ENCODE assay signal across 8 mouse cellular contexts in the genomic region with DNA sequence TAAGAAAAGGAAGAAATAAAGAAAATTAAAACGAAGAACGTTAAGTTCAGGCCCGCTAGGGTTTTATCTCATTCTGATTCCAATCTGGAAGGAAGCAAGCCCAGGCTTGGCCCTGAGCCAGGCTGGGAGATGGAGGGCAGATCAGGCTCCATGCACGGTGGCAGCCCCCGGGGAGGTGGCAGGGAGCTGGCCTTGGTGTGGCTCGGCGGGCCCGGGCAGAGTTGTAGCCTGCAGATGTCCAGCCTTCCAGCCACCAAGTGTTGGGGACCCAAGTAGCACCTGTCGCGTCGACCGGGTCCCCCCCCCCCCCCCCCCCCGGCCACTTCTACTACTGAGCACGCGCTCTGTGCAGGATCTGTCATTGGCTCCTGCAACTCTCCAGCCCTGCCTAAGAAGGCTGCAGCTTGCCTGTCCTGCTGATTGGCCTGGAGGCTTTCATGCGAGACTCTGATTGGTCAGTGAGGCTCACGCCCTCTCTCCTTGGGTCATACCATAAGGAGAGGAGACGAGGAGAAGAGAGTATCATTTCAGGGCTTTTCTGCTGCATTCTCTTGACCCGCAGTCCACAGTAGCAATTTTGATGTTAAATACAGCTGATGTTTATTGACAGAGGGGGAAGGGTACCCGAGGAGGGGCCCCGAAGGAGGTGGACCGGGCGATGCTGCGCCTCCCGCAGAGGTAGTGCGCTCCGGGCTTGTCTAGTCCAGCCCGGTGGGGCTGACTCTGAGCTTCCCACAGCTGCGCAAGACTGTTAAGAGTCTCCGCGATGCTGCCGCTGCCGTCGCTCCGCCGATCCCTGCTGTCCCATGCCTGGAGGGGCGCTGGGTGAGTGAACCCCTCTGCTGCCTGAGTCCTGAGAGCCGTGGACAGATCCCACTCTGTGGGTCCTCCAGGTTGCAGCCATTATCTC. TPM values are rescaled to one million over a fixed set of nuclear protein-coding genes. Genes with fewer than 3 reads are reported as not detected.
DNase-seq lines count a peak whose midpoint lies in the region; ATAC-seq and TF ChIP-seq lines count a peak whose summit lies in the region.

A gene (plus strand): TSS at position 494 of the 910 bp plus-strand sequence.

- ATAC-seq in activated CD4-positive, CD25-positive, alpha-beta regulatory T cell, adult 4 months = peak; percentile 100

- H3K36me3 ChIP-seq in megakaryocyte, embryonic 14.5 days (replicated peaks; ENCODE audit: low read length) = no peaks in the 10 kb centered on the region

- peaks cover 2% of the 10 kb centered on the region; the same call in 1 of the 2 replicates for H3K4me1 ChIP-seq in cortical plate, adult 2 months (ENCODE audit: control insufficient read depth, insufficient read depth, low read length)
- peaks cover 37% of the 10 kb centered on the region for H3K4me1 ChIP-seq in megakaryocyte, embryonic 14.5 days

- TF ChIP-seq CTCF in cortical plate, adult 2 months (IDR thresholded peaks at IDR 0.05; ENCODE audit: extremely low read depth, insufficient read depth, low read length) = no peak

- peak within 1 kb of the TSS; percentile 97 for H3K27ac ChIP-seq in cortical plate, adult 2 months (ENCODE audit: insufficient read depth, low read length)

- peak; percentile 84 to 88 for DNase-seq in gastrocnemius, adult 8-10 months (ENCODE audit: low spot score in 2 of 2)
- DNase-seq in hindlimb bud, embryonic 11.5 days (ENCODE audit: extremely low spot score, low read depth, low spot score) = peak; percentile 92
- peak; percentile 76 to 96 for DNase-seq in left cerebral cortex, adult 8-10 months (ENCODE audit: low spot score in 2 of 2)
- peak; percentile 96 to 99 for DNase-seq in right cerebral cortex, postnatal 10 days (ENCODE audit: low spot score in 2 of 2)
- peak; percentile 77 for DNase-seq in urinary bladder, postnatal 25 days (ENCODE audit: low spot score)

- TF ChIP-seq POLR2A in cortical plate, adult 2 months (IDR thresholded peaks at IDR 0.05; ENCODE audit: extremely low read depth, insufficient read depth, low read length) = peak; percentile 98

- peak within 1 kb of the TSS; percentile 54 for H3K4me3 ChIP-seq in cortical plate, adult 2 months (ENCODE audit: insufficient read depth, low read length)
- H3K4me3 ChIP-seq in megakaryocyte, embryonic 14.5 days (replicated peaks) = peak within 1 kb of the TSS; percentile 98

- H3K27me3 ChIP-seq in megakaryocyte, embryonic 14.5 days (replicated peaks) = peaks cover 7% of the 10 kb centered on the region

- H3K9me3 ChIP-seq in megakaryocyte, embryonic 14.5 days = no peaks in the 10 kb centered on the region

RNA-seq across cellular contexts. Expression of the gene that starts here (rescaled TPM):
- polyA plus RNA-seq in activated CD4-positive, CD25-positive, alpha-beta regulatory T cell, adult 4 months (2017; shearing (Covaris generic)) = 10 to 100 TPM in 1 of 2 experiments, 1 to 10 TPM in 1; 6.7 to 11.3 TPM
- 20.6 and 22.8 TPM in 2 replicates for polyA plus RNA-seq in cortical plate, adult 2 months (2012; rRNA removed)
- 10 to 100 TPM; 59.0 to 74.1 (median 66.3) TPM for total RNA-seq in gastrocnemius, adult 8-10 months (2022)
- 10 to 100 TPM; 17.4 to 19.5 (median 19.0) TPM for total RNA-seq in left cerebral cortex, adult 8-10 months (2022)
- 12.3 and 18.6 TPM in 2 replicates for polyA plus RNA-seq in megakaryocyte, embryonic 14.5 days (2012; ENCODE audit: insufficient read depth, low replicate concordance)

Comparison
In these comparisons a context has a peak if more than half of its experiments do, and no peak if none do; other contexts are left out.
1. Peak in every context shown above with its lines: DNase-seq, ATAC-seq, H3K4me3 ChIP-seq and H3K27ac ChIP-seq.